Mouse (Mus musculus): ENCODE results near the gene Upk3a. TPM values are rescaled to one million over a fixed set of nuclear protein-coding genes. Genes with fewer than 3 reads are reported as not detected.

The Upk3a gene
- total RNA-seq (2021), result not detected in 2 replicates
- long read RNA-seq, result 0 reads

DNA sequence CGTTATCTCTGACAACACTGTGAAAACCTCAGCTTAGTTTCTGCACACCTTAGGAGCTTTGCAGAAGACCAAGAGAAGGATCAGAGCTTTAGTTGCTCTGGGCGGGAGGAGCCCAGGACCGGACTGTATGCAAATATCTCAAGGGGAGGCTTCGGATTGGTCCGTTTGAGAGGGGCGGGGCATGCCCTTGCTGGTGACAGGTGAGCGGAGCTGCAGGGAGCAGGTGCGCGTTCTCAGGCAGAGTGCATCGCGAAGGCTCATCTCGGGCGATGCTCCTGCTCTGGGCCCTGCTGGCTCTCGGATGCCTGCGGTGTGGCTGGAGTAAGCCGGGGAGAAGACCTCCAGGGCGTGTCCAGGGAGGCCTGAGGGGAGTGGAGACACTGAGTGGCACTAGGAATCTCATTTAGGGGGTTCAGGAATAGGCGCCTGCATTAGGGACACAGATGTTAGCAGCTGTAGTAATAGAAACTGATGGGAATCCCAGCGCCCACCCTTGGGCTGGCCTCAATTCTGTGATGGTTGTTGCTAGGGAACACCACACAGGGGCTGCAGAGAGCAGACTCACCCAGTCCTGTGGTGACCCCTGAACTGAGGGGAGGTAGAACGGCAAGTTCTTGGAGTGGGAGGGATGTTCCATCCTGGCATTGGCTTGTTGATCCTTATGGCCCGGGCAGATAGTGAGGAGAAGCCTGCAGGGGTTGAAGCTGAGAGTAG is at the start of gene Upk3a:
TSS of gene Upk3a (plus strand) at position 191 of the 714 bp plus-strand sequence.
- no peak for DNase-seq

DNA sequence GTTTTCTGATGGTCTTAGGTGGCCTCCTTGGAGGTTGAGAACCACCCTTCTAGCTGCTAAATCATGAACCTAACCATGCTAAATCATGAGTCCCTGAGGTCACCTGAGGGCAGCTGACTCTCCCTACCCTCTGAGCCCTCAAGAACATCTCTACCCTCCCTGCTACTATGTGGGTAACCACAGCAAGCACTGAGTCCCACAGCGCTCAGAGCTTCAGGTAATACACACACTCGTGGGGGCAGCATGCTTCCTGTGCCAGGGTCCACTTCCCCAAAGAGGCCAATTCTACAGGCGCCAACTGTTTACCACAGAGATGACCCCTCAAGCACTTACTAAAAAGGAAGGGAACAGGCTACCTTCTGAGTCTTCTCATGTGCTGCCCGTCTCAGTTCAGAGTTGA is 48.4 kb upstream of the Upk3a start:
- no peak for DNase-seq

DNA sequence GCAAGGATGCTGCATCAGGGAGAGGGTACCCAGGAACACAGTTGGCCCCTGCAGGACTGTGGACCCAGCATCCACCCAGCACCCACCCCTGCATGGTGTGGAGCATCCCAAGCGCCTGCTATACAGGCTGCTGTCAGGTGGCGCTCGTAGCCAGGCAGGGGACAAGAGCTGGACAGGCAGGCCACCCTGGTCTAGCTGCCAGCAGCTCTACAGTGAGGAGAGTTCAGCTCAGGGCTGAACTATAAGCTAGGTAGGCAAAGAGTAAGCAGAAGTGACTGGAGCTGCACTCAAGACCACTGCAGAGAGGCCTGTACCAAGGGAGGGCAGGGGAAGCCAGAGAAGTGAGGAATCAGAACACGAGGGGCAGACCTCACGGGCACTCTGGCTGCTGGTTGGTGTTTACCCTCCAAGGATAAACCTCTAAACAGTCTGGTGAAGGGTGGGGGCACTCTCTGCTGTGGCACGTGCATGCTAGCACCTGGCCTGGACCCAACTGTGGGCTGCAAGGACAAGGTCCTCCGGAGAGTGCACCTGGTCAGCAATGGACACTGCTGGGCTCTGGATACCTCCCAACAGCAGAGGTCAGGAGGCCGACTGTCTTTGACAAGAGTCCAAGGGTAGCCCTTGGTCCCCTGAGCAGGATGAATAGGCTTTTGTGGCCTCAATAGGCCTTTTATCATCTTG is 43.9 kb upstream of the Upk3a start:
- DNase-seq, result no peak

DNA sequence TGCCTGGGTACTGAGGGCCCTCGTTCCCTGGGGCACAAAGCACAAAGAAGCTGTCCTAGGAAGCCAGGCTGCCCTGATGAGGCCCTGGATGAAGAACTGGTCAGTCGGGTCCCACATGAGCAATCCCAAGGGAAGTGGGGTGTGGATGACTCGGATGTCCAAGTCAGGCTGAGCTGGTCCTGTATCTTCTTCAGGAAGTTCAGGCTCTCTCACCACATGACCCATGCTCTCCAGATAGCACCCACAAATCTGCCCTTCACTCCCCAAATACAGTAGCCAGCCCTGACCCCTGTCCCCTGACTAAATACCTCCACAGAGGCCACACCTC is 43.4 kb upstream of the Upk3a start:
- no peak for DNase-seq

DNA sequence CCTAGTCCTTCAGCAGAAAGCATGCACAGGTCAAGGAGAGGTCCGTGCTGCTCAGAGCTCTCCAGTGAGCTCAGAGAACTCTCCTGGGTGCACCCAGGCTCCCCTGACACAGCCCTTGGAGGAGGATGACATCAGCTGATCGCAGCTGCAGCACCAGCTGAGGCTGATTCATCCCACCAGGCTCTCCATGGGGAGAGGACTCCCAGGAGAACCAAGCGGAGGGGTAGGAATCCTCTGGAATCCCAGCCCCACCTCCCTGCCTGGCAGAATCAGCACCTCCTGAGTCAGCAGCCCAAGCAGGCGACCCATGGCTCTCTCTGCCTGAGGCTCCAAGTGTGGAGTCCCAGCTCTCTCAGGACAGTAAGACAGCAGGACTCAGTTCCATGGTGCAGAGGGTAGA is 41.2 kb upstream of the Upk3a start:
- peak; percentile 64 for DNase-seq

DNA sequence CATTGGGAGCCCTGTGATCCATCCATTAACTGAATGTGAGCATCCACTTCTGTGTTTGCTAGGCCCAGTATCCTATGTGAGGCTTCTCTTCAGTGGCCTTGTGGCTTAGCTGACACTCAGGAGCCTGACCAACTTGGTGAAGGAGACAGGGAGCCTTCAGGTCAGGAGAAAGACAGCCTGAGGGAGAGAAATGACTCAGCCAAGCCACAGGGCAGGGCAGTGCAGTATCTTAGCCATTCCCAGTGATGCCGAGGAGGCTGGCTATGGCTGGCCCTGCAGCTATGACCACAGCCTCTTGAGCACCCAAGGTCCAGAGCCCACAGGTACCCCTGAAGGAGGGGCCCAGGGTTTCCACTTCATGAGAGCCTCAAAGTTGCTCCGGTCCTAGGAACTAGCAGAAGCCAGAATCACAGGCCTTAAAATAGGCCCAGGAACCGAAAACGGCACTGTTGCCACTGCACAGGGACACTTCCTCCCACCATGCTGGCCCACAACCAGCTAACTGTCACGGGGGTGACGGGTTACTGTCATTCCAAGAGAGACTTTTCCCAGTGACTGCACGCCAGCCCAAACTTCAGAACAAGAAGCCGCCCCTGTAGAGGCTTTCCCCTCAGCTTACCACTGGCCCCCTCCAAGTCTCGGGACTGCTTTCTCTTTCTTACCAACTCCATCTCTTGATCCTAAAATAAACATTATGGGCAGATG is 35.2 kb upstream of the Upk3a start:
- no peak for DNase-seq

DNA sequence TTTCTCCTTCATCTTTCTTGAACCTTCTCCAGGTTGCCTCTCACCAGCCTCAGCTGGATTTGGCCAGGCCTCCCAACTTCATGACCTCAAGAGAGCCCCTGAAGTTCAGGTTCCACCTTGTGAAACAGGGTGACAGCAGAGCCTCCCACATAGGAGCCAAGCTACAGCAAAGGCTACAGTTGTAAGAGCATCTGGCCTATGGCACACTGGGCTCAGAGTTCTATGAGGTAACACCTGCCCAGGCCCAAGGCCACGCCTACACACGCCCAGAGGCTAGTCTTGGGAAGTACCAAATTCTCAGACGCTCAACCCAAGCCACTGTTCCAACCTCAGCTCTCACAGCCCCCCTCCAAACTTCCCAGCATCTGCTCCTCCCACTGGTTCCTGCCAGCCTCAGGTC is 34.1 kb upstream of the Upk3a start:
- peak; percentile 22 for DNase-seq

DNA sequence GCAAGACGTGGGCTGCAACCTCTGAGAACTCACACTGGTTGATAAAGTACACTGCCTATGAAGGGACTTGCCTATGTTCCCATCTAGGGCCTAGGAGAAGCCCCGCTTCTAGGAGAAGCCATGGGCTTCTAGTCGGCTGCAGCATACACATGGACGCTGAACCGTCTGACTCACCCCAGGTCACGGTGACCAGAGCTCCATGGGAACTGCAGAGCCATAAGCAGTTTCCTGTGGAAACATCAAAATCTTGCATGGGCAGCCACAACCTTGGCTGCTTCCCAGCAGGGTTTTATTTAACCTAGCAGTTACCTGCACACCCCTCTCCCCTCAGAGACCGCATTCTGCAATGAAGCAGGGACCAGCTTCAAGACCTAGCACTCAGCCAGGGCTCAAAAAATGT is 33.2 kb upstream of the Upk3a start:
- no peak for DNase-seq

DNA sequence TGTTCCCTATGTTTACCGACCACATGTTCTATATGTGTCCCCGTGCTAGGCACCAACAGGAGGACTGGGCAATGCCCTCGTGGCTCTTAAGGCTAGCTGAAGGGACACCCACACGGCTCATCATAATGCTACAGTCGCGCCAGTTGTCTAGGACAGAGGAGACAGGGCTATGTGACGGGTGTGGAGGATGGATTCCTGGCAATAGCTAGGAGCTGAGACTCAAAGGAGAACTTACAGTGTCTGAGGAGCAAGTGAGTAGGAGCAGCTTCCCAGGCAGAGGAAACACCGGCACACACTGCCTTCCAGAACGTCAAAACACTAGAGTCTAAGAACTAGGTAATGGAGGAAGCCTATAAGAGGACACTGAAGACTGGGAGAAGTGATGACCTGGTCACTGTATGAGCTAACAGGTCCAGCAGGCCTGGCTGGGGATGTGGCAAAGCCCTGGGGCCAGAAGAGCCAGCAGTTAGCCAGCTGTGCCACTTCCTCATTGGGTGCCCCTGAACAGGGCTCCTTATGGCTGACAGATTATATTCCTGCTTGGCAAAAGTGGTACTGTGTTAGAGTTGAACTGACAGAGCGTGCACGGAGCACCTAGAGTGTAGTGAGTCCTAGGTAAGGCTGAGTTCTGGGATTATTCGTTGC is 31.3 kb upstream of the Upk3a start:
- no peak for DNase-seq

DNA sequence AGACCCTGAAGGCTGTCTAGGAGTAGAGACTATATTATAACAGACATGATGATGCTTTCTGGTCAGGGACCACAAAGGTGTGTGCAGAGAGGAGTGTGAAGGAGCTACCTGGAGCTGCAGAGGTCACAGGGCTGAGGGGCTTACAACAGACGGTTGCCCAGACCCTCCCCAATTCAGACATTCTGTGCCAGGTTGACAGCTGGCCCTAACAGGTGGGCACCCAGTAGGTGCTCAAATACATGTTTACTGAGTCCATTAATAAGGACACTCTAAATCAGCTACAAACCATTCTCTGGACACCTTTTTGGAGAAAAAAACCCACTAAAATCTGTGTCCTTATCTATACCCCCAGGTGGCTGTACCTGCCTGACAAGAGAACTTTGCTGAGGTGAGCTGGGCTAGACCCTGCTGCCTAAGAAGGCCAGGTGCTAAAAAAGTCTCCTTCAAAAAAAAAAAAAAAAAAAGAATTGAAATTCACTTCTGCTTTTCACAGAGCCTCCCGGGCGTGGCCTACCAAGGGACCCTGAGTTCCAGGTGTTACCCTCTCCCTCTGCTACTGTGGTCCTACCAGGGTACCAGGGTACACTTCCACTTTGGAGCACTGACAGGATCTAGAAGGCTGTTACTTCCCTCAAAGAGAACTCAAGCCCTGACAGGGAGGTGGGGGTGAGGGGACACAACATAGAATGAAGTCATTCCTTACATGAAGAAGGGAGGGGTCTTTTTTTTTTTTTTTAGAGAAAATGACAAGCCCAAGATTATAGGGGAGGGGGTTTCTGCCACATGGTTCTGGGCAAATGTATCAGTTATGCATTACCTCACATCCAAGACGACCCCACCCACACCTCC is 30.5 kb upstream of the Upk3a start:
- no peak for DNase-seq

DNA sequence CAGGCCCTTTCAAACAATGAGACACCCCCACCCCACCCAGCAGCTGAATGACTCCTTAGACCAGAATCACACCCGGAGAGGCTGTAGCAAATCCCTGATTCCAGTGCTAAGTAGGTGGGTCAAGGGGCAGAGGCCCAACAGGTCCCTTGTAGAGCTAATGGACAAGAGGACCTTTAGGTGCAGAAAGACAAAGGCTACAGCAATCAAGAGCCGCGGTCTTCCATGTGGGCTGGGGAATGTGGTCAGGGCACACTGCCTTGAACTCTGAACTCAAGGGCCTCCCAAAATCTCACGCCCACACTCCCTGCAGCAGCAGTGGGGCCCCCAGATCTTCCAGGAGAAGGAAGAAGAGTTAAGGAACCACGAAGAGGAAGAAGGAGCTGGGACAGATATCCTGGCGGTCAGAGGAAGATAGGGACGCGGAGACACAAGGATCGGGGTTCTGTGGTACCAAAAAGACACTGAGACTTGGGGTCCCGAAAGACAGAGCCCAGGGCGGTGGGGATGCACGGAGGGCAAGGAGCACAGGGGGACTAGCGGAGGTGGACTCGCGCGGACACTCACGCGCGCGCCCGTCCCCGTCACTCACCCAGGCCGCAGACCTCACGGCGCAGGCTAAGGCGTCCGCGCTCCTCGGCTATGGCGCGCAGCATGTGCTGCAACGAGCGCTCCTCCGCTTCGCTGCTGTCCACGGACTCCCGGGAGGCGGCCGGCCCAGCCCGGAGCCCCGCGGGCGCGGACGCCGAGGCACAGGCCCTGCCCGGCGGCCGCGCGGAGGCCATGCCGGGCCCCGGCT is 29.7 kb upstream of the Upk3a start:
- DNase-seq, result peak; percentile 64

DNA sequence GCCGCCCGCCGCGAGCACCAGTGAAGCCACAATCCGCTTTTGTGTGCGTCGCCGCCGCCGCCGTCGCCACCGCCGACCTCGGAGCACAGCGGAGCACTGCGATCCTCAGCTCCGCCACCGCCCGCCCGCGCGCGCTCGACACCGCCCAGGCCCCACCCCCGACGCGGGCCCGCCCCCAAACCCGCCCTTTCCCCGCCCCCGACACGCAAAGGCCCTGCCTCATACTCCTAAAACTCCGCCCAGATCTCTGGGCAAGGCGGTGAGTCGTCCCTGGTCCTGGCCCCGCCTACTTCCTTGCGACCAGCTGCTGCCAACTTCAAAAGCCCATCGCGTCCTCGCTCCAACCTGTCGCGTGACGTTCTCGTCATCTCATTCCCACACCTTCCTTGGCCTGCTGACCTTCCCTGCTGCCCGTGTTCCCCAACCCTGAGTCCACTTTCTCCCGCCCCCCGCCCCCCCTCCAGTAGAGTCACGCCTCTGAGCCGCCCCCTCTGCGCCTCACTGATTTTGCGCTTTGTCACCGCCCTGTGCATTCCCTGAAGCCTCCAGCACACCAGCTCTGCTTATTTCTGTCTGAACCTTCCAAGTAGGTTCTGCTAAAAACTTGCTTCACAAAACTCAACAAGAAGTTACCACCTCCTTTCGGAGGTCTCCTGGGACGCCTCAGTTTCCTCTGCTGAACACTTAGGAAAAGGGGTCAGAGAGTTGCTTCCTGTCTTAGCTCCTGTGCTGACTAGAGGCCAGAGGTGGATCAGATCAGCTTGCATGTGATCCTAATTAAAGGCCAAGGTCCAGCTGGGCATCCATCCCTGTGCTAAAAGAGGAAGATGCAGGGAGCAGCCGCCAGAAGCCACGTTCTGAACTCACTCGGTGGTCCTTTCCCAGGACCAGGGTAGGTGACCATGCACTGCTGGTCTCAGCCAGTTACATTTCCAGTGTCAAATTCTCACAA is 28.8 kb upstream of the Upk3a start, which contains the start of gene 5031439G07Rik:
TSS of gene 5031439G07Rik (minus strand) at position 678 of the 952 bp plus-strand sequence.
- DNase-seq, result peak; percentile 89

DNA sequence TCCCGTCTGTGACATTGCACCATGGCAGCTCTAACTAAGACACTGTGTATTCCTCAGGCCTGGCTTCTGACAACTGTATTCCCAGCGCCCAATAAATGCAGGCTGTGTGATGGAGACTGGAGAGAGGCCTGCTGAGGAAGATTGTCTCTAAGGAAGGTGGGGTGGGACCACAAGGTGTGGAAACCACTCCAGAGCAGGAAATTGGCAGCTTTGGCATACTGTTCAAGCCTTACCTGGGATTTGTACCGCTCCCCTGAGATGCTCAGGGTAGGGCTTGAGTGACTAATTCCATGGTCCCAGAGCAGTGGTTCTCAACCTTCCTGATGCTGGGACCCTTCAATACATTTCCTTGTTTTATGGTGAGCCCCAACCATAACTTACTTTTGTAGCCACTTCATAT is 27.8 kb upstream of the Upk3a start:
- no peak for DNase-seq

DNA sequence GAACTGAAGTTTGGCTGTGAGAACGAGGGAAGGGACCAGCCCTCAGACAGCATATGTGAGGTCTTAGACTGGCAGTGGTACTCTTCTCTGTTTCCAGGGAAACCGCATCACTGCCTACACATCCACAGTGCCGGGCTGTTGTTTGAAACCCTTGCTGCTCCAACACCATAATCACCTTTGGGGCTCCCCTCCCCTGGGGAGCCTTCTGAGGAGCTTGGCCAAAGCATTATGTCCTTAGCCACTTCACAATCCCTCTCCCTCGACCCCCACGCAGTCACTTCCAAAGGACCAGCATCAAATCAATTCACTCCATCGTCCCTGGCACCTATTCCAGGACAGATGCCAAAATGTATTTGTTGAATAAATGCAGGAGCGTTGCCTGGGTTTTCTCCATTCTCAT is 27.2 kb upstream of the Upk3a start:
- no peak for DNase-seq

DNA sequence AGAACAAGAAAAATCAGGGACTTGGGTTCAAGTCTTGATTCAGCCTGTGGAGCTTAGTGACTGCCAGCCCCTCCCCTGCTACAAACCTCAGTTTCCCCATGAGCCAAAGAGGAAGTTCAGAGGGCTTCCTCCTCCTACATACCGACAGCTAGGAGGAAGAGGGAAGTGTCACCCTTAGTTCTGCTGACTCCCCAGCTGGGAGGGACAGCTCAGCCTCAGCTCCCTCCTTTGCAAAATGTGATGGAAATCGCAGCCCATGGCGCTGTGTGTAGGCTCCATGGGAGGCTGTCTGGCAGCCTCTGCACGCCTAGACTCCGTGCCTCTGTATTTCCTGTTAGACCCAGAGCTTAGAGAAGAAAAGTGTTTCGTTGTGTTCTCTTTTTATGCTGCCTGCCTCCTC is 22.4 kb upstream of the Upk3a start:
- DNase-seq, result no peak

DNA sequence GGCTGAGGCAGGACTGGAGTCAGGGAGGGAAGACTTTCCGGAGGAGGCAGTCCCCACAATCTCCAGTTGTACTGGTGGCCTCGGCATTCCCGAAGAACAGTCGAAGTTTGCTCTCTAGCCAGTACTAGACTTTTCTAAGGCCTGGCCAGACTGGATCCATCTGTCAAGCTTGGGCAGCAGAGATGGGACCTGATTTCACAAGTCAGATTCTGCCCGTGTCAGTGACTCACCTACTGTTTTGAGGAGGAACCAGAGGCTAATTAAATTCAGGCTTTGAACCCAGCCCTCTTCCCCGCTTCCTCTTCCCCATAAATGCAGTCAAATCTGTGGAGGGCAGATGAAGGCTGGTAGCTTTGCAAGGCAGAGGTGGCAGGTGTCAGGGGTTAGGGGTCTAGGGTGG is 21.9 kb upstream of the Upk3a start:
- no peak for DNase-seq

DNA sequence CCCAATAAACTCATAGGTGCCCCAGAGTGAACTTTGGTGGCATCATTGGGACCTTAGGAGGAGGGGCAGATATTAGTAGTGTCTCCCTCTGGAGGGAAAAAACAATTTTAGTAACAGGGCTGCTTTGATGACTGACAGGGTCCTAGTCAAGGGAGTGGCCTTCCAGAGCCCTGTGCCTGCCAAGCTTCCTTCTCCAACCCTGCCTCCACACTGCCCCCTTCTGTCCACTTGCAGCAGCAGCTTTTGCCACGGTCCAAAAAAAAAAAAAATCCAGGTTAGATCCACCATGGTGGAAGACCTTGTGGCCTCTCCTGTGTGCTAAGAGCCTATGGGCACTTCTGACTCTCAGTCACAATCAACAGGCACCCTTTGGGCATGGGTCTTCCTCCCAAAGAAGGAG is 21.0 kb upstream of the Upk3a start:
- peak; percentile 72 for DNase-seq

DNA sequence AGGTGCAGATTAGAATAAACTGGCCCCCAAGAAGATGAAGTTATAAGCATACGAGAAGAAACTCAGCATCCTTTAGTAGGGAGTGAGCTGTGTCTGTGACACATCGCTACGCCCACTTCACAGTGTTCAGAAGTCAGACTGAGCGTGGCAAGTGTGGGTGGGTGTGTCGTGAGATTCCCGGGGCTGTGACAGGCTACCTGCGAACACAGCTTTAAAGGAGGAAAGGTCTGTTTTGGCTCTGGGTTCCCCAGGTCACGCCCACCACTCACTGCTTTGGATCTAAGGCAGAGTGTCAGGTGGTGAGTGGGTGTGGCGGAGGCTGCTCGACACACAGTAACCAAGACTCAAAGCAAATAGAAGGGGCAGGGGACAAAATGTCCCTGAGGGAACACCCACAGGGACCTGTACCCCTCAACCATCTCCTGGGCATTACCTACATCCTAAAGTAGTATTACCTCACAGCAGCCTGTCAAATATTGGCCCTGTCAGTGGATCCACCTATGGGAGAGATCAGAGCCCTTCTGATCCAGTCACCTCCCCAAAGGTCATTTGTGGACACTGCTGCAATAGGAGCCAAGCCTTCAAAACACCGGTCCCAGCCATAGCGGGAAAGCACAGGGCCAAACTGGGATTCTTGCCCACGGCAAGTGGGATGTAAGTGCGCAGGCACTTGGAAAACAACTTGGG is 19.0 kb upstream of the Upk3a start:
- no peak for DNase-seq

DNA sequence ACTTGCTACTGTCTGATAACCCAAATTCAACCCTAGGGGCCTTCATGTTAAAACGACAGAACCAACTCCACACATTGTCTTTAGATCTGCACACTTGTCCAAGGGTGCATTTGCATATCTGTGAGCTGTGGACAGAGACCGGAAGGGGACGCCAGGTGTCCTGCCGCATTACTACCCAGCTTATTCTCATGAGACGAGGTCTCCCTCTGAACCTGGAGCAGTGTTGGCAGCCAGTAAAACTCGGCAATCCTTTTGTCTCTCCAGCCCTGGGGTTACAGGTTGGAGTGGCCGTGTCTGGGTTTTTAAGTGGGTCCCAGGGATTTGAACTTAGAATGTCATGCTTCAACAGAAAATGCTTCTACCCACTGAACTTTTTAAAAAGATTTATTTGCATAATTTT is 17.0 kb upstream of the Upk3a start:
- DNase-seq, result no peak
